Mouse (Mus musculus) lung, postnatal 0 days (tissue): ENCODE measurements around the gene Exosc1. TPM values are rescaled to one million over a fixed set of nuclear protein-coding genes. Genes with fewer than 3 reads are reported as not detected.

Experiments
- ATAC-seq: fragments of 200-750 bp; cut with Nextera tagmentation; 2 replicates; pipeline ENCODE4 v1.8.0; 2017; ENCODE audit warnings: moderate library complexity
- DNase-seq: peaks from one replicate; pipeline ENCODE4 v3.0.0-alpha.2; 2016; ENCODE audit warnings: low spot score
- H3K27ac ChIP-seq: fragments of 300-500 bp; sonication (generic); 2 replicates; pipeline ENCODE4 v1.5.1; 2014; ENCODE audit warnings: antibody characterized with exemption, mild to moderate bottlenecking, low read length, mixed read lengths
- H3K27me3 ChIP-seq: fragments of 300-500 bp; sonication (generic); replicated peaks from 2 replicates; pipeline ENCODE4 v1.6.1; 2014; ENCODE audit warnings: low read length, mixed read lengths; ENCODE audit not compliant: insufficient read depth
- H3K36me3 ChIP-seq: fragments of 300-500 bp; sonication (generic); 2 replicates; pipeline ENCODE4 v1.6.1; 2014; ENCODE audit warnings: low read length, mixed read lengths; ENCODE audit not compliant: insufficient read depth
- H3K4me1 ChIP-seq: fragments of 300-500 bp; sonication (generic); 2 replicates; pipeline ENCODE4 v1.6.1; 2014; ENCODE audit warnings: antibody characterized with exemption, low read depth, low read length, mixed read lengths; ENCODE audit not compliant: insufficient read depth
- H3K4me2 ChIP-seq: fragments of 300-500 bp; sonication (generic); replicated peaks from 2 replicates; pipeline ENCODE4 v1.6.1; 2014; ENCODE audit warnings: low read depth, mild to moderate bottlenecking, low read length, moderate library complexity, mixed read lengths
- H3K4me3 ChIP-seq: fragments of 300-500 bp; sonication (generic); 2 replicates; pipeline ENCODE4 v1.5.1; 2014; ENCODE audit warnings: low read depth, low read length
- H3K9ac ChIP-seq: fragments of 300-500 bp; sonication (generic); replicated peaks from 2 replicates; pipeline ENCODE4 v1.6.1; 2014; ENCODE audit warnings: low read depth, mild to moderate bottlenecking
- H3K9me3 ChIP-seq: fragments of 300-500 bp; sonication (generic); 2 replicates; pipeline ENCODE4 v1.6.1; 2016; ENCODE audit warnings: low read length, mixed read lengths
- CTCF ChIP-seq: IDR thresholded peaks from 2 replicates; pipeline ENCODE4 v1.5.1; 2016; ENCODE audit warnings: antibody characterized with exemption, mild to moderate bottlenecking
- EP300 ChIP-seq: IDR thresholded peaks from 2 replicates; pipeline ENCODE4 v1.6.1; 2016; ENCODE audit warnings: antibody characterized with exemption, mild to moderate bottlenecking, control low read depth
- WGBS: fragments of 180-500 bp; shearing (Covaris S2); extraction: QIAGEN DNeasy Blood & Tissue Kit; methylation state at CpG from one replicate; pipeline ENCODE4 v1.1.7; 2014; 5-methylcytosine and 5-hydroxymethylcytosine counted together
- polyA plus RNA-seq: library from polyadenylated mRNA; unstranded; fragments of >200 nt; fragmentation: Nextera tagmentation; extraction: Ambion mirVana; gene quantifications from 2 replicates; pipeline ENCODE4 v1.2.1, GENCODE M21; 2015

Gene Exosc1
- polyA plus RNA-seq, 1 experiment from 2014 or later: 45.2 TPM

- H3K4me3 ChIP-seq: peak overlapping the region; percentile 67; the same call in 1 of the 2 replicates
Measured at GRCm38 (mm10) chr19:41894959-41895358, 38.3 kb downstream of the Exosc1 start.

GRCm38 (mm10) chr19:41888191-41888590, 45.0 kb downstream of the Exosc1 start:
- no peak for DNase-seq
- no peak overlapping the region for H3K27ac ChIP-seq
- no peaks in the 10 kb centered on the region for H3K27me3 ChIP-seq
- TF ChIP-seq EP300: no peak
- TF ChIP-seq CTCF: no peak
- no peaks in the 10 kb centered on the region for H3K4me1 ChIP-seq
- no peak for ATAC-seq
- H3K4me2 ChIP-seq: no peak overlapping the region
- no peaks in the 10 kb centered on the region for H3K9me3 ChIP-seq
- no peak overlapping the region for H3K9ac ChIP-seq
- H3K36me3 ChIP-seq: no peaks in the 10 kb centered on the region
- no peak overlapping the region for H3K4me3 ChIP-seq

More at GRCm38 (mm10) chr19:41894959-41895358, 38.3 kb downstream of the Exosc1 start:
- no peaks in the 10 kb centered on the region for H3K27me3 ChIP-seq
- H3K9me3 ChIP-seq: no peaks in the 10 kb centered on the region
- no peaks in the 10 kb centered on the region for H3K36me3 ChIP-seq
- TF ChIP-seq EP300: no peak
- 0 out of 2 replicates have a peak overlapping the region, but pooled peaks have one; percentile 1 for H3K9ac ChIP-seq
- WGBS: 26% methylated on average over 7 of the region's 7 CpGs
- ATAC-seq (no peak), DNase-seq (no peak)
- H3K4me2 ChIP-seq: peak overlapping the region; percentile 89
- peaks cover 9% of the 10 kb centered on the region; the same call in 1 of the 2 replicates for H3K4me1 ChIP-seq
- no peak overlapping the region for H3K27ac ChIP-seq

GRCm38 (mm10) chr19:41883882-41884281, 49.3 kb downstream of the Exosc1 start:
- H3K36me3 ChIP-seq: no peaks in the 10 kb centered on the region
- no peak overlapping the region for H3K4me3 ChIP-seq
- WGBS: 84% methylated on average over 9 of the region's 9 CpGs
- DNase-seq (no peak), ATAC-seq (no peak)
- H3K9ac ChIP-seq: no peak overlapping the region
- H3K27ac ChIP-seq: no peak overlapping the region
- H3K27me3 ChIP-seq: no peaks in the 10 kb centered on the region
- H3K4me2 ChIP-seq: no peak overlapping the region
- TF ChIP-seq CTCF: no peak
- no peak for TF ChIP-seq EP300
- no peaks in the 10 kb centered on the region for H3K4me1 ChIP-seq
- H3K9me3 ChIP-seq: no peaks in the 10 kb centered on the region

GRCm38 (mm10) chr19:41881842-41882241, 51.4 kb downstream of the Exosc1 start:
- TF ChIP-seq EP300: no peak
- no peak for TF ChIP-seq CTCF

GRCm38 (mm10) chr19:41874356-41874755, 58.9 kb downstream of the Exosc1 start:
- no peak for DNase-seq
- no peaks in the 10 kb centered on the region for H3K9me3 ChIP-seq
- no peaks in the 10 kb centered on the region for H3K4me1 ChIP-seq
- no peak overlapping the region for H3K4me3 ChIP-seq
- no peak overlapping the region for H3K27ac ChIP-seq
- H3K9ac ChIP-seq: no peak overlapping the region
- TF ChIP-seq EP300 (no peak), CTCF (no peak)
- H3K4me2 ChIP-seq: no peak overlapping the region
- ATAC-seq: no peak
- no peaks in the 10 kb centered on the region for H3K27me3 ChIP-seq
- WGBS: 88% methylated on average over 14 of the region's 14 CpGs
- H3K36me3 ChIP-seq: no peaks in the 10 kb centered on the region

More at GRCm38 (mm10) chr19:41881842-41882241, 51.4 kb downstream of the Exosc1 start:
- Histone ChIP-seq H3K9me3 (no peaks in the 10 kb centered on the region), H3K27me3 (no peaks in the 10 kb centered on the region), H3K9ac (no peak overlapping the region), H3K4me1 (no peaks in the 10 kb centered on the region), H3K27ac (no peak overlapping the region), H3K36me3 (no peaks in the 10 kb centered on the region), H3K4me3 (no peak overlapping the region), H3K4me2 (no peak overlapping the region)
- WGBS: 94% methylated on average over 4 of the region's 4 CpGs
- ATAC-seq: no peak
- DNase-seq: no peak

Other genes starting within 250 kb of the Exosc1 start
- gene Slit1, start 189.8 kb downstream of the Exosc1 start, polyA plus RNA-seq: 0.10 and 0.16 TPM in 2 replicates
- 2.1 and 2.8 TPM in 2 replicates for gene Arhgap19, start 131.4 kb downstream of the Exosc1 start, polyA plus RNA-seq
- 12.8 and 14.1 TPM in 2 replicates for gene Frat1, start 103.5 kb downstream of the Exosc1 start, polyA plus RNA-seq
- gene Frat2, start 85.3 kb downstream of the Exosc1 start, polyA plus RNA-seq: 4.6 and 5.9 TPM in 2 replicates
- gene Rrp12, start 37.2 kb downstream of the Exosc1 start, polyA plus RNA-seq: 2.7 and 2.9 TPM in 2 replicates
- gene Pgam1, start 21.5 kb downstream of the Exosc1 start, polyA plus RNA-seq: 152 TPM in 2 replicates
- 46.9 and 55.1 TPM in 2 replicates for gene Zdhhc16, start 57 bp upstream of the Exosc1 start, polyA plus RNA-seq
- 12.8 and 16.5 TPM in 2 replicates for gene Mms19, start 47.7 kb upstream of the Exosc1 start, polyA plus RNA-seq
- 21.3 and 23.2 TPM in 2 replicates for gene Ubtd1, start 48.3 kb upstream of the Exosc1 start, polyA plus RNA-seq
- 0.53 and 0.62 TPM in 2 replicates for gene Ankrd2, start 102.6 kb upstream of the Exosc1 start, polyA plus RNA-seq
- gene Hoga1, start 112.2 kb upstream of the Exosc1 start, polyA plus RNA-seq: 4.9 and 6.4 TPM in 2 replicates
- 0.10 and 0.14 TPM in 2 replicates for gene 4933411K16Rik, start 118.8 kb upstream of the Exosc1 start, polyA plus RNA-seq
- 5.5 and 5.8 TPM in 2 replicates for gene Morn4, start 152.9 kb upstream of the Exosc1 start, polyA plus RNA-seq
- 24.2 and 24.6 TPM in 2 replicates for gene Pi4k2a, start 157.0 kb upstream of the Exosc1 start, polyA plus RNA-seq
- gene Avpi1, start 195.6 kb upstream of the Exosc1 start, polyA plus RNA-seq: 114 and 135 TPM in 2 replicates
- gene Marveld1, start 214.0 kb upstream of the Exosc1 start, polyA plus RNA-seq: 23.0 and 23.1 TPM in 2 replicates
- gene Zfyve27, start 230.5 kb upstream of the Exosc1 start, polyA plus RNA-seq: 25.3 and 27.7 TPM in 2 replicates